Mouse (Mus musculus) C2C12 (cell line): Measurements from ENCODE around the gene Mllt6.

Experiments used
- CEBPB ChIP-seq: IDR thresholded peaks from one replicate; pipeline ENCODE4 v1.6.1; 2011; ENCODE audit warnings: low read depth, mild to moderate bottlenecking, control low read depth, moderate library complexity
- CTCF ChIP-seq: IDR thresholded peaks from one replicate; pipeline ENCODE4 v1.5.1; 2011; ENCODE audit not compliant: control insufficient read depth, insufficient read depth, insufficient read length
- FOSL1 ChIP-seq: IDR thresholded peaks from one replicate; pipeline ENCODE4 v1.8.0; 2011; ENCODE audit warnings: mild to moderate bottlenecking, low read length; ENCODE audit not compliant: poor library complexity, insufficient read depth, severe bottlenecking
- MAX ChIP-seq: IDR thresholded peaks from one replicate; pipeline ENCODE4 v1.6.1; 2011; ENCODE audit warnings: mild to moderate bottlenecking, control low read depth
- MYOD1 ChIP-seq: IDR thresholded peaks from one replicate; pipeline ENCODE4 v1.6.1; 2011; ENCODE audit warnings: low read depth; ENCODE audit not compliant: control insufficient read depth, insufficient read length
- USF1 ChIP-seq: IDR thresholded peaks from one replicate; pipeline ENCODE4 v1.6.1; 2011; ENCODE audit warnings: low read depth, mild to moderate bottlenecking, control low read depth, moderate library complexity

GRCm38 (mm10) chr11:97660734-97661647, 2.2 kb upstream of the Mllt6 start:
- TF ChIP-seq CTCF: no peak
- no peak for TF ChIP-seq USF1
- TF ChIP-seq MYOD1: no peak
- TF ChIP-seq CEBPB: no peak
- TF ChIP-seq MAX: no peak
- no peak for TF ChIP-seq FOSL1
